Mouse (Mus musculus) embryonic facial prominence, embryonic 11.5 days (tissue): ENCODE measurements at regions not wholly inside any gene's neighbourhood (a gene's known extent, or its start where the extent isn't known, plus 50 kb on each side); places are given as distances from the start of the nearest gene placed in this dataset.
A peak's percentile ranks its signal among the peaks of the same experiment; 100 is the strongest.

Experiments used
- ATAC-seq: fragments of 200-750 bp; cut with Nextera tagmentation; replicated peaks from 2 replicates; pipeline ENCODE4 v1.8.0; 2017; ENCODE audit warnings: low read depth; ENCODE audit not compliant: insufficient number of reproducible peaks, low FRiP score, low TSS enrichment
- DNase-seq: peaks from one replicate; pipeline ENCODE4 v3.0.0-alpha.2; 2015; ENCODE audit warnings: low spot score
- H3K27ac ChIP-seq: fragments of 300-500 bp; sonication (generic); replicated peaks from 2 replicates; pipeline ENCODE4 v1.5.1; 2014; ENCODE audit warnings: mild to moderate bottlenecking, low read depth, low read length, control low read depth
- H3K27me3 ChIP-seq: fragments of 300-500 bp; sonication (generic); 2 replicates; pipeline ENCODE4 v1.6.1; 2014; ENCODE audit warnings: mild to moderate bottlenecking, low read length, moderate library complexity, mixed read lengths; ENCODE audit not compliant: control insufficient read depth, insufficient read depth
- H3K36me3 ChIP-seq: fragments of 300-500 bp; sonication (generic); replicated peaks from 2 replicates; pipeline ENCODE4 v1.6.1; 2014; ENCODE audit warnings: low read depth, mild to moderate bottlenecking, low read length, moderate library complexity, mixed read lengths; ENCODE audit not compliant: control insufficient read depth, insufficient read depth
- H3K4me1 ChIP-seq: fragments of 300-500 bp; sonication (generic); 2 replicates; pipeline ENCODE4 v1.6.1; 2014; ENCODE audit warnings: low read length, mixed read lengths; ENCODE audit not compliant: control insufficient read depth, insufficient read depth
- H3K4me2 ChIP-seq: fragments of 300-500 bp; sonication (generic); 2 replicates; pipeline ENCODE4 v1.6.1; 2014; ENCODE audit warnings: low read depth, mild to moderate bottlenecking, control low read depth, low read length, moderate library complexity
- H3K4me3 ChIP-seq: fragments of 300-500 bp; sonication (generic); 2 replicates; pipeline ENCODE4 v1.5.1; 2014; ENCODE audit warnings: low read depth, low read length, control low read depth
- H3K9ac ChIP-seq: fragments of 300-500 bp; sonication (generic); replicated peaks from 2 replicates; pipeline ENCODE4 v1.6.1; 2014; ENCODE audit warnings: mild to moderate bottlenecking, control low read depth, low read length
- H3K9me3 ChIP-seq: fragments of 300-500 bp; sonication (generic); replicated peaks from 2 replicates; pipeline ENCODE4 v1.6.1; 2016; ENCODE audit warnings: mild to moderate bottlenecking, low read length, inconsistent platforms, mixed read lengths; ENCODE audit not compliant: control insufficient read depth
- WGBS: fragments of 180-500 bp; shearing (Covaris S2); extraction: QIAGEN DNeasy Blood & Tissue Kit; methylation state at CpG from one replicate; pipeline ENCODE4 v1.1.7; 2014; 5-methylcytosine and 5-hydroxymethylcytosine counted together

DNA sequence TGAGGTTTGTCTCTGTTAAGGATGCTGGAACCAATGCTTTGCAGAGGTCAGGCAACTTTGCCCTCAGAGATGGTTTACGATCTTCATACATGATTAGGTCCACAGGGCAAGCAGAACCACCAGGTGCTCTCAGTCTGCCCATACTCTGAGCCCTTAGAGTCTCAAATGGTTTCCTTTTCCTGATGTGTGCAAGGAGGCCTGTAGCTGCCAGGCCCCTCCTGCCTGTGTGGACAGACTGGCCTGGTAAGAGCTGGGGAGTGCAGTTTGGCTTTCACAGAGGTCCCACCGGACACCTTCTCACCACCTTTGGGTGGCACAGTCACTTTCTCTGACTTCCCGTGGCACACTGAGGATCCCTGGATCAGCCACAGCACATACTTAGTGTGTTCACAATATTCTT is 186.6 kb upstream of the Spdye4c start:
- peaks cover 2% of the 10 kb centered on the region; the same call in 1 of the 2 replicates for H3K4me1 ChIP-seq
- no peak overlapping the region for H3K27ac ChIP-seq
- no peaks in the 10 kb centered on the region for H3K36me3 ChIP-seq
- DNase-seq = no peak
- no peak overlapping the region for H3K9ac ChIP-seq
- WGBS = 82% methylated on average over 3 of the region's 3 CpGs
- no peak overlapping the region for H3K4me2 ChIP-seq
- H3K9me3 ChIP-seq = no peaks in the 10 kb centered on the region
- H3K4me3 ChIP-seq = no peak overlapping the region
- no peak for ATAC-seq
- H3K27me3 ChIP-seq = no peaks in the 10 kb centered on the region

DNA sequence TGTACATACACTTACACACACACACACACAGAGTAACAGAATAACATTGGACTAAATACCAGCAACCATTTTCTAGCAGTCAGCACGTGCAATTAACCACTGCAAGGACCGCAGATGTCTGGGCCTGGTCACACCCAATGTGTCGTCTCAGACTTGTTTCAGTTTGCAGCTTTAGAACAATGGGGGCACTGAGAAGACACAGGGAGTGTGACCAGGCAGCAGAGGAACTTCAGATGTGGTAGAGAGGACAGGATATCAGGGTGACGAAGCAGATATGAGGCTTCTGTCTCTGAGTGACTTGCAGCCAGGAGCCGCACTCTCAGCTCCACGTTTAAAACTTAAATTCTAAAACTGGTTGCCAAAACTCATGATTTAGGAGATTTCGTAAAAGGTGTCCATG is 183.9 kb upstream of the Spdye4c start:
- H3K4me2 ChIP-seq = no peak overlapping the region
- H3K4me3 ChIP-seq = no peak overlapping the region
- no peak overlapping the region for H3K9ac ChIP-seq
- H3K36me3 ChIP-seq = no peaks in the 10 kb centered on the region
- H3K4me1 ChIP-seq = peaks cover 2% of the 10 kb centered on the region; the same call in 1 of the 2 replicates
- H3K27ac ChIP-seq = no peak overlapping the region
- ATAC-seq (no peak), DNase-seq (no peak)
- WGBS = 67% methylated on average over 7 of the region's 7 CpGs
- no peaks in the 10 kb centered on the region for H3K9me3 ChIP-seq
- H3K27me3 ChIP-seq = no peaks in the 10 kb centered on the region

GRCm38 (mm10) chr2:128408718-128409117 is 182.3 kb upstream of the Spdye4c start:
- no peaks in the 10 kb centered on the region for H3K27me3 ChIP-seq

DNA sequence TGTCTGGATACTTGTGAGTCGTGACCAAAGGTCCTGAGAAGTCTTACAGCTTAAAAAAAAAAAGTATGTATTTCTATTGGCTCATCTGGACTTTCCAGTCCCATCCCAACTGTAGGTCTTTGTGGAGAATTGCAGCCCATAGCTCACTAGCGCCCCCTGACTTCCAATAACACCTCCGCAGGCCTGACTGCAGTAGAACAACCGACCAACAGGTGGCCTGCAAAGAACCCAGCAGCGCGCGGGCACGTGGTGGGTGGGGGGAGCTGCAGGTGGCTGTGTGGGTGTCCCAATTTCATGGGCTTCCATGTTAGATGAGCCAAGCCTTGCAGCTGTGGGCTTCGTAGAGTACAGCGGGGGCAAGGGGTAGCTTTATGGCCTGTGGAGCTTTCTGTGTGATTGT is 178.7 kb upstream of the Spdye4c start:
- H3K4me3 ChIP-seq = no peak overlapping the region
- no peak overlapping the region for H3K27ac ChIP-seq
- no peaks in the 10 kb centered on the region for H3K4me1 ChIP-seq
- no peaks in the 10 kb centered on the region for H3K27me3 ChIP-seq
- H3K9me3 ChIP-seq = no peaks in the 10 kb centered on the region
- no peak overlapping the region for H3K9ac ChIP-seq
- peak; percentile 77 for DNase-seq
- no peak overlapping the region for H3K4me2 ChIP-seq
- WGBS = 14% methylated on average over 10 of the region's 10 CpGs
- H3K36me3 ChIP-seq = no peaks in the 10 kb centered on the region
- no peak for ATAC-seq

More at GRCm38 (mm10) chr2:128408718-128409117, 182.3 kb upstream of the Spdye4c start:
- H3K36me3 ChIP-seq = no peaks in the 10 kb centered on the region
- no peaks in the 10 kb centered on the region for H3K4me1 ChIP-seq
- ATAC-seq (no peak), DNase-seq (peak; percentile 57)
- H3K4me2 ChIP-seq = no peak overlapping the region
- H3K9ac ChIP-seq = no peak overlapping the region
- H3K27ac ChIP-seq = no peak overlapping the region
- WGBS = 39% methylated on average over 6 of the region's 6 CpGs
- H3K9me3 ChIP-seq = no peaks in the 10 kb centered on the region
- H3K4me3 ChIP-seq = no peak overlapping the region

GRCm38 (mm10) chr2:128412974-128413373 is 178.0 kb upstream of the Spdye4c start:
- H3K9me3 ChIP-seq = no peaks in the 10 kb centered on the region
- ATAC-seq (0 out of 2 replicates have a peak, but pooled peaks have one; percentile 14), DNase-seq (no peak)
- no peak overlapping the region for H3K4me3 ChIP-seq
- no peaks in the 10 kb centered on the region for H3K27me3 ChIP-seq
- H3K4me1 ChIP-seq = no peaks in the 10 kb centered on the region
- no peak overlapping the region for H3K27ac ChIP-seq
- no peak overlapping the region for H3K4me2 ChIP-seq
- H3K36me3 ChIP-seq = no peaks in the 10 kb centered on the region
- WGBS = 52% methylated on average over 10 of the region's 10 CpGs
- no peak overlapping the region for H3K9ac ChIP-seq

DNA sequence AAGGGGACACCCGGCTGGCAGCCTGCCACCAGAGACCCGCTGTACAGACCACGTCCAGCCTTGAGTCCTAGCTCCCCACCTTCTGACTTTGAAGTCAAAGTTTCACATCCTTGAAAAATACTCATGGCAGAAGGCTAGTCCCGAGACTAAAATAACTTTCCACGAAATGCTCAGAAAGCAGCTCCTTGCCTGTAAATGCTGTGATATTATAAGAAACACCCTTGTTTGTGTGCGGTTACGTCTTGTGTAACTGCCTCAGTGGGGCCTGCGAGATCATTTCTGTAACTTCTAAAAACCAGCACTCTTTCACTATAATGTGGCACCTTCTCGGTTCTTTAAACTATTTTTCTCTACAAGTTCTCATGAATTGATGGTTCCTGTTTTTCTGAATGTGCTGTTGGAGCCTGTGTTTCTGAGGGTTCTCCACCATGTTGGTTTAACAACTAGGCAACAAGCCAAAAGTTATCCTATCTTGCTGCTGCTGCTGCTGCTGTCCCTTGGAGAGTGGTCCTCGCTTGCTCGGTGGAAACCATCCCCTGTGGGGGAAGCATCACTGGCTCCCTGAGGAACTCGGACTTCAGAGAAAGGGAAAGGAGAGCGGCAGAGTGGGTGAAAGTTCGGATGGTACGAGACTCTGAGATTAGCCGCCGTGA is 176.3 kb upstream of the Spdye4c start:
- no peaks in the 10 kb centered on the region for H3K9me3 ChIP-seq
- DNase-seq (no peak), ATAC-seq (no peak)
- H3K27me3 ChIP-seq = no peaks in the 10 kb centered on the region
- no peak overlapping the region for H3K9ac ChIP-seq
- H3K4me2 ChIP-seq = no peak overlapping the region
- H3K27ac ChIP-seq = no peak overlapping the region
- WGBS = 82% methylated on average over 17 of the region's 17 CpGs
- no peaks in the 10 kb centered on the region for H3K4me1 ChIP-seq
- no peaks in the 10 kb centered on the region for H3K36me3 ChIP-seq
- H3K4me3 ChIP-seq = no peak overlapping the region

DNA sequence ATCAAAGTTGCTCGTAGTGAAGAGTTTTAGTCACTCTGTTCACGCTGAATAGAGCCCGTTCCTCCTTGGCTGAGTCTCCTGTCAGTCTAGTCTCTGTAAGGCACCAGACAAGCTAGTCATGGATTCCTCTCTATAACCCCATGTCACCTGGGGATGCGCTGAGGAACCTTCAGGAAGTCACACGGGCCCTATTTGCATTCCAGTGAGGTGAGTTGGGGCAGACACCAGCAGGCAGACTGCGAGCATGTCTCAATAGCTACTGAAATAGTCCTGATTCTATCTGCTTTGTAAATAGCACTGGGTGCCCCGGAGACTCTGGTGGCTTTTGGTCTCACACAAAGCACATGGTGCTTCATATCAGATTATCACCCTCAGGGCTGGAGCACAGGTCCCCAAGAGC is 174.6 kb upstream of the Spdye4c start:
- Histone ChIP-seq H3K9ac (no peak overlapping the region), H3K9me3 (no peaks in the 10 kb centered on the region), H3K4me3 (no peak overlapping the region), H3K27ac (no peak overlapping the region), H3K4me1 (no peaks in the 10 kb centered on the region), H3K27me3 (no peaks in the 10 kb centered on the region), H3K4me2 (no peak overlapping the region), H3K36me3 (no peaks in the 10 kb centered on the region)
- DNase-seq (no peak), ATAC-seq (no peak)
- 72% methylated on average over 7 of the region's 7 CpGs for WGBS

GRCm38 (mm10) chr2:128418960-128419359 is 172.0 kb upstream of the Spdye4c start:
- Histone ChIP-seq H3K36me3 (no peaks in the 10 kb centered on the region), H3K4me3 (no peak overlapping the region), H3K9ac (no peak overlapping the region), H3K4me2 (no peak overlapping the region), H3K27ac (no peak overlapping the region), H3K9me3 (no peaks in the 10 kb centered on the region), H3K27me3 (no peaks in the 10 kb centered on the region), H3K4me1 (no peaks in the 10 kb centered on the region)
- no peak for DNase-seq
- ATAC-seq = no peak
- 85% methylated on average over 3 of the region's 3 CpGs for WGBS
